Mouse (Mus musculus) forebrain, embryonic 16.5 days (tissue): ENCODE results near the gene Sncg. TPM values are rescaled to one million over a fixed set of nuclear protein-coding genes. Genes with fewer than 3 reads are reported as not detected.

ENCODE experiments used
- ATAC-seq: fragments of 200-750 bp; cut with Nextera tagmentation; 2 replicates; pipeline ENCODE4 v1.8.0; 2017; ENCODE audit warnings: mild to moderate bottlenecking, moderate library complexity
- H3K27ac ChIP-seq: fragments of 300-500 bp; sonication (generic); 2 replicates; pipeline ENCODE4 v1.5.1; 2014; ENCODE audit warnings: low read length, control low read depth
- H3K27me3 ChIP-seq: fragments of 300-500 bp; sonication (generic); replicated peaks from 2 replicates; pipeline ENCODE4 v1.6.1; 2014; ENCODE audit warnings: low read length; ENCODE audit not compliant: control insufficient read depth, insufficient read depth
- H3K36me3 ChIP-seq: fragments of 300-500 bp; sonication (generic); 2 replicates; pipeline ENCODE4 v1.6.1; 2014; ENCODE audit not compliant: control insufficient read depth, insufficient read depth
- H3K4me1 ChIP-seq: fragments of 300-500 bp; sonication (generic); replicated peaks from 2 replicates; pipeline ENCODE4 v1.6.1; 2014; ENCODE audit warnings: low read length; ENCODE audit not compliant: control insufficient read depth, insufficient read depth
- H3K4me2 ChIP-seq: fragments of 300-500 bp; sonication (generic); 2 replicates; pipeline ENCODE4 v1.6.1; 2014; ENCODE audit warnings: mild to moderate bottlenecking, low read length, control low read depth
- H3K4me3 ChIP-seq: fragments of 300-500 bp; sonication (generic); replicated peaks from 2 replicates; pipeline ENCODE4 v1.5.1; 2014; ENCODE audit warnings: mild to moderate bottlenecking, low read length, control low read depth
- H3K9ac ChIP-seq: fragments of 300-500 bp; sonication (generic); replicated peaks from 2 replicates; pipeline ENCODE4 v1.6.1; 2014; ENCODE audit warnings: low read depth, low read length, control low read depth
- H3K9me3 ChIP-seq: fragments of 300-500 bp; sonication (generic); 2 replicates; pipeline ENCODE4 v1.6.1; 2016; ENCODE audit warnings: low read length; ENCODE audit not compliant: control insufficient read depth
- WGBS: fragments of 180-500 bp; shearing (Covaris S2); extraction: QIAGEN DNeasy Blood & Tissue Kit; methylation state at CpG from one replicate; pipeline ENCODE4 v1.1.7; 2014; 5-methylcytosine and 5-hydroxymethylcytosine counted together
- polyA plus RNA-seq: library from polyadenylated mRNA; unstranded; fragments of >200 nt; fragmentation: Nextera tagmentation; extraction: Ambion mirVana; gene quantifications from 2 replicates; pipeline ENCODE4 v1.2.1, GENCODE M21; 2015

The Sncg gene
- polyA plus RNA-seq, 1 experiment from 2014 or later = 4.2 TPM

DNA sequence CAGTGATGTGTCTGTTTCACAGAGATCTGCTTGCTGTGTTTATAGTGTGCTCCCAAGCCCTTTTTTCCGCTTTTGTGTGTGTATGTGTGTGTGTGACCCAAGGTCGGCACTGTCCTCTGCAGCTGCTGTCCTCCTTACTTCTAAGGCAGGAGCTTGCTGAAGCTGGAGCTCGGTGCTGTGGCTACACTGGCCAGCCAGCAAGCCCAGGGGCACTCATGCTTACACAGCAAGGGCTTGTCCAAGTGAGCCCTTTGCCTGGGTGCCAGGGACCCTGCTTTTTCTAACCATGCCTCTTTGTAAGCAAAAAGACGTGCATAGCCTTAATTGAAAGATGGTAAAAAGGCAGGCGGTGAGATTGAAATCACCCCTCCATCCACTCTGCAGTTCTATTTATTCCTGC, 42.1 kb downstream of the Sncg start:
- Histone ChIP-seq H3K4me2 (no peak overlapping the region), H3K4me1 (peaks cover 3% of the 10 kb centered on the region; the same call in 1 of the 2 replicates), H3K27ac (peak overlapping the region; percentile 62; the same call in 1 of the 2 replicates), H3K4me3 (no peak overlapping the region), H3K9ac (no peak overlapping the region), H3K9me3 (no peaks in the 10 kb centered on the region), H3K36me3 (peaks cover 36% of the 10 kb centered on the region), H3K27me3 (no peaks in the 10 kb centered on the region)
- WGBS = 55% methylated on average over 5 of the region's 5 CpGs
- ATAC-seq = peak; percentile 91

DNA sequence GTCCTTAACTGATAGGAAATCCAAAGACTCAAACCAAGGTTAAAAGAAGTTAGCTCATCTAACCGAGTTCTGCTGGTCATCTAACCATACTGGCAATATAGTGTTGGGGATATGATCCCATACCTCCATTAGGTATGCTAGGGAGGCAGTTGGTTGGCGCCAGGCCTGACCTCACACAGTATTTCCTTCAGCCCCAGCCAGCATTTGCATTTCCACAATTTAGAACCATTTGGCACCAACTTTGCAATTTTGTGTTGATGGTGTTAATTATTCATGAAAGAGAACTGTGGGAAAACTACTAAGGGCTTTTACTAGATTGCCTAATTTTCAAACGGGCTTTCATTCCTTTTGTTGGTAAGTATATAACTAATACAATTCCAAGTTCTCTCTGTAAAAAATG, 42.7 kb downstream of the Sncg start:
- H3K9me3 ChIP-seq = no peaks in the 10 kb centered on the region
- peak overlapping the region; percentile 54; the same call in 1 of the 2 replicates for H3K27ac ChIP-seq
- 26% methylated on average over 3 of the region's 3 CpGs for WGBS
- H3K36me3 ChIP-seq = peaks cover 35% of the 10 kb centered on the region
- H3K4me1 ChIP-seq = peaks cover 3% of the 10 kb centered on the region; the same call in 1 of the 2 replicates
- H3K4me3 ChIP-seq = no peak overlapping the region
- no peak overlapping the region for H3K9ac ChIP-seq
- no peaks in the 10 kb centered on the region for H3K27me3 ChIP-seq
- peak; percentile 71 for ATAC-seq
- H3K4me2 ChIP-seq = no peak overlapping the region

DNA sequence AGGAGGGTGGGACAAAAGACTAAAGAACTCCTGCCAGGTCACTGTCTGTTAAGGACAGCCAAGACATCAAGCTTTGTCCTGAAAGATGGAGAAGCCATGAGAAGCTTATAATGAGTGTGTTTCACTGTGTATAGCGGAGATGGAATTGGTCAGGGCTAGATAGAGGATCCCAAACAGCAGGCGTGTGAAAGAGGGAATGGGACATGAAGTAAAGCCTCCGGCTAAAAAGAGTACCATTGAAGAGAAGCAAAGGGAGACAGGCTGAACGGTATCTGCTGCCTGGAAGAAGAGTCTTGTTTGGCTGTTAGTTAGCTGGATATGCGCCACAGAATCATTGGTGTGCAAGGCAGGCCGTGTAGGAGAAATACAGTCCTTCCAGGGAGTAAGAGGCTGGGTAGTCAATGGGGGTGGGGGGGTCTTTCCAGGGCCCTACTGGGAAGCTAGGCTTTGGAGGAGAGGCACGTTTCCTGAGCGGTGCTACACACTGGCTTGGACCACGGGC, 43.9 kb downstream of the Sncg start:
- Histone ChIP-seq H3K27ac (peak overlapping the region; percentile 22; the same call in 1 of the 2 replicates), H3K4me2 (no peak overlapping the region), H3K9ac (no peak overlapping the region), H3K9me3 (no peaks in the 10 kb centered on the region), H3K27me3 (no peaks in the 10 kb centered on the region), H3K36me3 (peaks cover 26% of the 10 kb centered on the region), H3K4me3 (no peak overlapping the region), H3K4me1 (peaks cover 3% of the 10 kb centered on the region; the same call in 1 of the 2 replicates)
- ATAC-seq = peak; percentile 68
- WGBS = 64% methylated on average over 9 of the region's 9 CpGs

DNA sequence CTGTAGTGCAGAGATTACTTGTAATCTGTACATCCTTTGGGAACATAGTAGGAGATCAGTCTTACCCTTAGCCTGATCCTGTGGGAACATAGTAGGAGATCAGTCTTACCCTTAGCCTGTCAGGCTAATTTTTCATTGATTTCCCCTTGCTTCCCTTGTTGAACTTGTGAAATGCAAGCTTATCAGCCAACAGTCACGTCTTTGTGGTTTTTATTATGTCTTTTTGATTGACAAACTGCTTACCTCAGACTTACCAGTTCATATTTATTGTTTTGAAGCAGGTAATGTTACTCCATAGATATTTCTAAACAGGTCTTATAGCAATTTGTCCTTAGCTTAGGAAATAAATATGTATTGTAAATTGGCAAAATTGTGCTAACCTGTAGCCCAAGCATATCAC, 47.0 kb downstream of the Sncg start:
- 83% methylated on average over 1 of the region's 1 CpGs for WGBS
- H3K27ac ChIP-seq = no peak overlapping the region
- no peaks in the 10 kb centered on the region for H3K27me3 ChIP-seq
- H3K4me3 ChIP-seq = no peak overlapping the region
- H3K9me3 ChIP-seq = no peaks in the 10 kb centered on the region
- H3K9ac ChIP-seq = no peak overlapping the region
- ATAC-seq = no peak
- no peak overlapping the region for H3K4me2 ChIP-seq
- H3K36me3 ChIP-seq = peaks cover 24% of the 10 kb centered on the region
- H3K4me1 ChIP-seq = peaks cover 3% of the 10 kb centered on the region; the same call in 1 of the 2 replicates

DNA sequence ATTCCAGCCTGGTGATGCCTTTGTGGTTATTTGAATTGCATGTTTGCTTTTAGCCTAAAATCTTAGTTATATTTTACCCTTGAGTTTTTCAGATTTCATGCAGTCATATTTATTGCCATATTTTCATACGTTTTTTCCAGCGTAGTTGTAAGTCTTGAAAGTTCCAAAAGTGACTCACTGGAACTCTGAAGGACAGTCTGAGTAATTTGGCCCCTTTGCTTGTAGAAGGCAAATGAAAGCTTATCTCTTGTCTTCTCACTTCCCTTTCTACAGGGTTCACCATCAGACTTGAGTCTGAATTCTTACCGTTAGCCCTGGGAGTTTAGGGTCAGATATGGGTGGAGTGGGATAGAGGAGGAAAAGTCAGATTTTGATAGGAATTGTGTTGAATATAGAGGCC, 48.0 kb downstream of the Sncg start:
- Histone ChIP-seq H3K4me1 (peaks cover 3% of the 10 kb centered on the region; the same call in 1 of the 2 replicates), H3K27ac (no peak overlapping the region), H3K9ac (no peak overlapping the region), H3K9me3 (no peaks in the 10 kb centered on the region), H3K4me3 (no peak overlapping the region), H3K4me2 (no peak overlapping the region), H3K36me3 (peaks cover 24% of the 10 kb centered on the region), H3K27me3 (no peaks in the 10 kb centered on the region)
- ATAC-seq = no peak
- 99% methylated on average over 3 of the region's 3 CpGs for WGBS

DNA sequence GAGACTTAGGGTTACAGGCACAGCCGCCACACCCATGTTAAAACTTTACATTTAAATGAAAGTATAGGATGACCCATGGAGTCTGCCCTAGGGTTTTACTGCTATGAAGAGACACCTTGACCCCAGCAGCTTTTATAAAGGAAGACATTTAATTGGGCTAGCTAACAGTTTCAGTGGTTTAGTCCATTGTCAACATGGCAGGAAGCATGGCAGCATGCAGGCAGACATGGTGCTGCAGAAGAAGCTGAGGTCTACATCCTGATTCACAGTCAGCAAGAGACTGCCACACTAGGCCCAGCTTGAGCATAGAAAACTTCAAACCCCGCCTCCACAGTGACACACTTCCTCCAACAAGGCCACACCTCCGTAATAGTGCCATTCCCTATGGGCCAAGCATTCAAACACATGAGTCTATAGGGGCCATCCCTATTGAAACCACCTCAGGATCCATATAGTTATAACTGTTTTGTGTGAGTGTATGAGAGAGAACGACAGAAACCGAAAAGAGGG, 51.0 kb downstream of the Sncg start:
- WGBS = 94% methylated on average over 5 of the region's 5 CpGs
- Histone ChIP-seq H3K36me3 (peaks cover 20% of the 10 kb centered on the region), H3K4me1 (no peaks in the 10 kb centered on the region), H3K9ac (no peak overlapping the region), H3K27me3 (no peaks in the 10 kb centered on the region), H3K4me3 (no peak overlapping the region), H3K27ac (no peak overlapping the region), H3K4me2 (no peak overlapping the region), H3K9me3 (no peaks in the 10 kb centered on the region)
- ATAC-seq = no peak

Other genes with a start within 250 kb of the Sncg start
- 0.11 TPM in 2 replicates for gene Npy4r, start 222.3 kb downstream of the Sncg start, polyA plus RNA-seq
- 4.2 and 6.1 TPM in 2 replicates for gene Gprin2, start 173.1 kb downstream of the Sncg start, polyA plus RNA-seq
- 0.61 TPM in 2 replicates for gene Syt15, start 155.2 kb downstream of the Sncg start, polyA plus RNA-seq
- gene Shld2, start 64.3 kb downstream of the Sncg start, polyA plus RNA-seq = 6.6 TPM in 2 replicates
- 86.0 and 94.3 TPM in 2 replicates for gene Glud1, start 64.1 kb downstream of the Sncg start, polyA plus RNA-seq
- 0.97 TPM in 1 of 2 replicates, not detected in the other for gene Fam25c, start 19.4 kb downstream of the Sncg start, polyA plus RNA-seq
- gene Mmrn2, start 676 bp upstream of the Sncg start, polyA plus RNA-seq = 3.9 and 4.8 TPM in 2 replicates
- 21.1 and 25.2 TPM in 2 replicates for gene Bmpr1a, start 128.6 kb upstream of the Sncg start, polyA plus RNA-seq
- gene 9230112D13Rik, start 148.0 kb upstream of the Sncg start, polyA plus RNA-seq = not detected in 2 replicates
- 0.39 and 0.55 TPM in 2 replicates for gene Ldb3, start 213.9 kb upstream of the Sncg start, polyA plus RNA-seq
- gene Opn4, start 225.4 kb upstream of the Sncg start, polyA plus RNA-seq = not detected in 2 replicates